Mouse (Mus musculus) adrenal gland, postnatal 4 days (tissue): Measurements from ENCODE around the gene Evi5. TPM values are rescaled to one million over a fixed set of nuclear protein-coding genes. Genes with fewer than 3 reads are reported as not detected.

ENCODE experiments used
- DNase-seq, 2 experiments: peaks; one replicate each; pipeline ENCODE4 v3.0.0; 2021 to 2022; ENCODE audit warnings: low spot score in 2 of 2, mixed read lengths in 2 of 2
- total RNA-seq, 2 experiments: library from RNA; stranded (reverse); gene quantifications; 2 replicates each; pipeline ENCODE4 v1.2.3; 2021

Gene Evi5
- total RNA-seq, 2 experiments from 2014 or later: 69.9 to 75.1 TPM

GRCm38 (mm10) chr5:107719209-107719608, 155.7 kb downstream of the Evi5 start:
- DNase-seq: no peak

DNA sequence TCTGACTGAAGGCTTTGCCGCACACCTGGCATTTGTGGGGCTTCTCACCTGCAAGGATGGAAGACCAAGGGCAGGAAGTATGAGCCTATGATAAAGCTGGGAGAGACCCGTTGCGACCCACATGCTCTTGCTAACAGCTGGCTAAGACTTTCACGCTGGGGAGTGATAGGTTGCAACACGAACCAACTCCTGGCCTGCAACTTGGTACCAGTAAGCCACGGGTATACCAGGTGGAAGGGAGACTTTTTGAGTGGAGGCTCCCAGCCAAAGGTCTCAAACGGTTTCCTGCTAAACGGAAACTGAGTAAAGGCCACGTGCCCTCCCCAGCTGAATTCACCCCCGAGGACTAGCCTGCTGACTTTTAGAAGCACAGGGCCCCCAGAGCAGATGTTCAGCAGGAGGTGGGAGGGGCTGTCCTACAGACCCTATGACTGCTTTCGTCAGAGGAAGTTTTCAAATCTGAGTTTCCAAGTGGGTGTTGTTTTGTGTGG, 157.0 kb downstream of the Evi5 start:
- DNase-seq: no peak

- DNase-seq: no peak
Measured at GRCm38 (mm10) chr5:107711689-107712088, 163.2 kb downstream of the Evi5 start.

DNA sequence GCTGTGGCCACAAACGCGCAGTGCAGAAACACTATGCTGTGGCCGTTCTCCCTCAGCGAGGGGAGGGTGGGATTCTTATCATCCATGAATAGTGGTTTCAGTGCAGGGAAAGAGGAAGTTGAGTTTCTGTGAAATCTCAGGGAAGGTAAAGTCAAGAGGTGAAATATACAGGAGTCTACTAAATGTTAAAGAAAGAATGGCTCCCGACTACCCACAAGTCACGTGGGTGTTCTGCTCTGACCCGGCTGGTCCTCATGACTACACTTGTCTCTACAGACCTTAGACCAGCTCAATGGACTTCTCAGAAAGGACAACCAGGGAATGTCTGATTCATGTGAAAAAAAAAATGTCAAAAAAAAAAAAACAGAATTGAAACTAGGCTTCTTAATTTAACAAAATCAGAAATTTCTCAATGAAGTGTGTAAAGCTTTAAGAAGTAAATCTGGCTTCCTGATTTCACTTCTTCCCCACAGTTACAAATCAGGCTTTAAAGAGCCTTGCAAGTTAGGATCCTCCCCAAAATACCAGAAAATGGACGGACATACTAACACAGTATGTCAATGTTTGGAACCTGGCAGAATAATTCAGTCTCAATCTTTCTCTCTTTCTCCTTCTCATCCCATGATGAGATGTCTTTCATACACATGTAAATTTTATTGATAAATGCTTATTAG, 166.6 kb downstream of the Evi5 start:
- DNase-seq: no peak

DNA sequence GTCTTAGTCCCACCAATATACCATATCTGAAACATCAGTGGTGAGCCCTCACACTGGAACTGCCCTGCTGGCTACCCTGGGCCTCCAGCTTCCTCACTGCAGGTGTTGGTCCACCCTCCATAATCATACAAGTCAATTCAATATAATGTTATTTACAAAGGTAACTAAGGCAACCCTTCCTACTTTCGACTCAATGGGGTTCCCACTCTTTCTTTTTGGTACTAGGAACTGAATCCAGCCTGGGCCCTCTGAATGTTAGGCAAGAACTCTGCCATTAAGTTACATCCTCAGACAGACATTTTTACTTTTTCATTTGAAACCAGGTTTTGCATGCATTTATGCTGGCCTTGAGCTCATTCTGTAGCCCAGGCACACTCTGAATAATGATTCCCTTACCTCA, 168.6 kb downstream of the Evi5 start:
- no peak for DNase-seq

- no peak for DNase-seq
Measured at GRCm38 (mm10) chr5:107705756-107706155, 169.2 kb downstream of the Evi5 start.

DNA sequence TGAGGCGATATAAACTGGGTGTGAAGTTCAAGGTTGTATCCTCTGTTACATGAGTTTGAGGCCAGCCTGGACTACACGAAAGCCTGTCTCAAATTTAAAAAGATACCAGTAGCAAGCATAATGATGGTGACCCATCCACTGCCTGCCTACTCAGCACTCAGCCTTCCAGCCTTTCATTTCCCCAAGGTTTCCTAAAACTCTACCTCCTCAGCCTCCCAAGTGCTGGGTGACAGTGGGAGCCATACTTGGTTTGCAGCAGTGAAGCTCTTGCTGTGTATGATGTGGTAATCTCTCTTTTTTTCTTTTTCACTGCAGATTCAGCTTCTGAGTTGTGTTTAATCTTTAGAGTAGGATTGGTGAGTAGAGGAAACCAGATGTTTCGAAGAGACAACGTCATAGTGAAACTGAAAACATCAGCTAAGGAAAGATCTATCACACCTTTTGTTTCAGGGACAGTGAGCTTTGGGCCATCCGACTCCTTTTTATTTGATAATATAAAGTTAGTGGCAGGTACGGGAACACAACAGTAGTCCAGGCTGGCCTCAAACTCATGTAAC, 171.6 kb downstream of the Evi5 start:
- DNase-seq: no peak

DNA sequence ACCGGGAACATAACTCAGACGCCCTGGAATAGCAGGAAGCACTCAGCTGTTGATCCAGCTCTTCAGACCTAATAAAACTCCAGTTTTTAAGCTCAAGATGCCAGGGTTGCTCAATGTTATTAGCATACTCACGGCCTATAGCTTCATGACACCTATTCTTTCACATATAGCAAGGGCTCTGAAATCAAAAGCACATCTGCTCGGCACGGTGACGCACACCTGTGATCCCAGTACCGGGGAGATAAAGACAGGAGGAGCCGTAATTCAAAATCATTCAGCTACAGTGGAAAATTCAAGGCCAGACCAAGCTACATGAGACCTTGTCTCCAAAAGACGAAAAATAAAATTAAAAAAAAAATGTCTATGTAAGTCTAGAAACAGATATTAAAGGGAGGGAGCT, 173.2 kb downstream of the Evi5 start:
- no peak for DNase-seq

- no peak for DNase-seq
Measured at GRCm38 (mm10) chr5:107700873-107701272, 174.0 kb downstream of the Evi5 start.

DNA sequence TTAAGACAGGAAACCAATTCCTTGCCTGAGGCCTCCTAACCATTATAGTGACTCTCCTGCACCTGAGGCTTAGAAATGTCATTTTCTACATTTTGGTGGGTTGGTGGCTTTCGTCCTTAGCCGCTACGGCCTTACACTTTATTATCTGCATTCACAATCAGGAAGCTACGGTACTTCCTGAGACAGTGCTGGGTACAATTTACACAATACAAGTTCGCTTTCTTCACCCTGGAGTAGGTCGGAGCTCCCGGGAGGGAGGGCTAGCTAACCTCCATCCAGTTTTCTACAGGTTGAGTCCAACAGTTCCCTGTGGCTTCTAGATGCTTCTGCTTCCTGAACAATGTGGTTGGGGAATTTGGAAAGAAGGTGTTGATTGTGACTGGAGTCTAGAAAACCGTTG, 176.0 kb downstream of the Evi5 start:
- no peak for DNase-seq

DNA sequence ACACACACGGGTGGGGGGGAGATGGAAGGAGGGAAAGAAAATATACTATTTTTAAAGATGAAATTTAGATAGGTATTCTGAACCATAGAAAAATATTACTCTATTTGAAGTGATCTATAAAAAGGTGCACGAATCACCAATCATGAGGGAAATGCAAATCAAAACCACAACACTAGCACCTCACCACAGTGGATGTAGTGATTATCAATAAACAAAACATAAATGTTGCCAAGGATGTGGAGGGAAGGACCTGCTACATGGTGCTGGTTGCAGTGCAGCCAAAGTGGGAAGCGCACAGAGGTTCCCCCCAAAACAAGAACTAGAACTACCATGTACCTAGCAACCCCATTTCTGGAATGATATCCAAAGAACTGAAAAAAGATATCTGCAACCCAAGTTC, 179.9 kb downstream of the Evi5 start:
- DNase-seq: no peak

Other genes starting within 250 kb of the Evi5 start
- gene Gfi1, start 149.1 kb downstream of the Evi5 start, total RNA-seq: under 1 TPM; 0.59 to 0.62 TPM
- gene Ube2d2b, start 45.0 kb downstream of the Evi5 start, total RNA-seq: not detected
- gene Rpl5, start 25.4 kb upstream of the Evi5 start, total RNA-seq: 100 to 1,000 TPM; 110 to 113 TPM
- 10 to 100 TPM in 1 of 2 experiments, 1 to 10 TPM in 1; 9.8 to 10.1 TPM for gene Fam69a, start 112.0 kb upstream of the Evi5 start, total RNA-seq
- gene Mtf2, start 190.6 kb upstream of the Evi5 start, total RNA-seq: 10 to 100 TPM; 45.8 to 47.8 TPM